11 mouse cellular contexts compared by ENCODE assay signal in genomic region chr9:16275589-16275988, GRCm38 (mm10).
"Had no signal": no experiment of that assay in that cellular context is flagged by ENCODE, and none has a peak within 500 bp of the region (broad histone marks: within the 10 kb centered on the region; RNA-seq: fewer than 3 reads in every experiment).

No protein-coding gene starts in this region.

- H3K9me3 ChIP-seq: intestine, embryonic 15.5 days; limb, embryonic 12.5 days had no signal

- H3K4me3 ChIP-seq: intestine, embryonic 15.5 days; layer of hippocampus, adult 2 months; limb, embryonic 12.5 days had no signal

- H3K9ac ChIP-seq: intestine, embryonic 15.5 days; limb, embryonic 12.5 days; liver, embryonic 14.5 days had no signal

- H3K4me2 ChIP-seq: intestine, embryonic 15.5 days; limb, embryonic 12.5 days had no signal

- H3K27ac ChIP-seq: intestine, embryonic 15.5 days; layer of hippocampus, adult 2 months; limb, embryonic 12.5 days; liver, embryonic 14.5 days; stomach, postnatal 0 days had no signal

- H3K27me3 ChIP-seq: intestine, embryonic 15.5 days; limb, embryonic 12.5 days had no signal

- DNase-seq: kidney, adult 18-20 months; kidney, postnatal 10 days; kidney, postnatal 4 days; lung, adult 18-20 months; right cerebral cortex, postnatal 25 days; thymus, postnatal 4 days had no signal

- H3K4me1 ChIP-seq: intestine, embryonic 15.5 days had no signal

- ATAC-seq: intestine, embryonic 15.5 days had no signal

- H3K36me3 ChIP-seq: intestine, embryonic 15.5 days; limb, embryonic 12.5 days had no signal
